Mouse (Mus musculus) forebrain, embryonic 12.5 days (tissue): ENCODE measurements around the gene Fbn1. TPM values are rescaled to one million over a fixed set of nuclear protein-coding genes. Genes with fewer than 3 reads are reported as not detected.

ENCODE experiments used
- ATAC-seq: fragments of 200-750 bp; cut with Nextera tagmentation; 2 replicates; pipeline ENCODE4 v1.8.0; 2017; ENCODE audit warnings: moderate TSS enrichment; ENCODE audit not compliant: low FRiP score
- H3K27ac ChIP-seq: fragments of 300-500 bp; sonication (generic); 2 replicates; pipeline ENCODE4 v1.5.1; 2016; ENCODE audit warnings: mild to moderate bottlenecking
- H3K27me3 ChIP-seq: fragments of 300-500 bp; sonication (generic); 2 replicates; pipeline ENCODE4 v1.6.1; 2016; ENCODE audit warnings: mild to moderate bottlenecking
- H3K36me3 ChIP-seq: fragments of 300-500 bp; sonication (generic); replicated peaks from 2 replicates; pipeline ENCODE4 v1.6.1; 2016; ENCODE audit warnings: mild to moderate bottlenecking
- H3K4me1 ChIP-seq: fragments of 300-500 bp; sonication (generic); 2 replicates; pipeline ENCODE4 v1.6.1; 2016
- H3K4me2 ChIP-seq: fragments of 300-500 bp; sonication (generic); 2 replicates; pipeline ENCODE4 v1.6.1; 2016; ENCODE audit warnings: mild to moderate bottlenecking, moderate library complexity
- H3K4me3 ChIP-seq: fragments of 300-500 bp; sonication (generic); replicated peaks from 2 replicates; pipeline ENCODE4 v1.5.1; 2016; ENCODE audit warnings: mild to moderate bottlenecking
- H3K9ac ChIP-seq: fragments of 300-500 bp; sonication (generic); 2 replicates; pipeline ENCODE4 v1.6.1; 2016; ENCODE audit warnings: mild to moderate bottlenecking
- H3K9me3 ChIP-seq: fragments of 300-500 bp; sonication (generic); 2 replicates; pipeline ENCODE4 v1.6.1; 2016
- WGBS: fragments of 180-500 bp; shearing (Covaris S2); methylation state at CpG from one replicate; pipeline ENCODE4 v1.1.7; 2016; 5-methylcytosine and 5-hydroxymethylcytosine counted together
- polyA plus RNA-seq: library from polyadenylated mRNA; unstranded; fragments of >200 nt; fragmentation: Nextera tagmentation; extraction: Ambion mirVana; gene quantifications from 2 replicates; pipeline ENCODE4 v1.2.1, GENCODE M21; 2016

The Fbn1 gene
- polyA plus RNA-seq, 1 experiment from 2014 or later: 8.6 TPM

- no peak for ATAC-seq
- Histone ChIP-seq H3K4me1 (peaks cover 2% of the 10 kb centered on the region; the same call in 1 of the 2 replicates), H3K27me3 (no peaks in the 10 kb centered on the region), H3K9me3 (no peaks in the 10 kb centered on the region), H3K27ac (no peak overlapping the region), H3K4me3 (no peak overlapping the region), H3K36me3 (no peaks in the 10 kb centered on the region), H3K9ac (no peak overlapping the region), H3K4me2 (no peak overlapping the region)
- WGBS: 82% methylated on average over 9 of the region's 9 CpGs
Observed at GRCm38 (mm10) chr2:125447274-125447898, 60.4 kb downstream of the Fbn1 start.

GRCm38 (mm10) chr2:125438381-125438780 lies 69.4 kb downstream of the Fbn1 start:
- no peak overlapping the region for H3K27ac ChIP-seq
- H3K9ac ChIP-seq: no peak overlapping the region
- no peaks in the 10 kb centered on the region for H3K9me3 ChIP-seq
- no peaks in the 10 kb centered on the region for H3K27me3 ChIP-seq
- no peak for ATAC-seq
- H3K4me2 ChIP-seq: no peak overlapping the region
- no peaks in the 10 kb centered on the region for H3K36me3 ChIP-seq
- H3K4me1 ChIP-seq: no peaks in the 10 kb centered on the region
- 75% methylated on average over 8 of the region's 8 CpGs for WGBS
- H3K4me3 ChIP-seq: no peak overlapping the region

- H3K4me3 ChIP-seq: no peak overlapping the region
- no peaks in the 10 kb centered on the region for H3K36me3 ChIP-seq
- no peak overlapping the region for H3K9ac ChIP-seq
- 76% methylated on average over 7 of the region's 7 CpGs for whole genome bisulfite sequencing
- ATAC-seq: no peak
- no peak overlapping the region for H3K4me2 ChIP-seq
- no peaks in the 10 kb centered on the region for H3K9me3 ChIP-seq
- no peaks in the 10 kb centered on the region for H3K27me3 ChIP-seq
- no peak overlapping the region for H3K27ac ChIP-seq
- no peaks in the 10 kb centered on the region for H3K4me1 ChIP-seq
Observed at GRCm38 (mm10) chr2:125436240-125436639, 71.6 kb downstream of the Fbn1 start.

- Histone ChIP-seq H3K27ac (no peak overlapping the region), H3K9me3 (no peaks in the 10 kb centered on the region), H3K4me2 (no peak overlapping the region), H3K4me1 (no peaks in the 10 kb centered on the region), H3K36me3 (no peaks in the 10 kb centered on the region), H3K9ac (no peak overlapping the region), H3K27me3 (no peaks in the 10 kb centered on the region), H3K4me3 (no peak overlapping the region)
- 94% methylated on average over 6 of the region's 6 CpGs for WGBS
- ATAC-seq: no peak
Observed at GRCm38 (mm10) chr2:125433524-125433923, 74.3 kb downstream of the Fbn1 start.

GRCm38 (mm10) chr2:125431491-125431890 lies 76.3 kb downstream of the Fbn1 start:
- Histone ChIP-seq H3K9ac (no peak overlapping the region), H3K27me3 (no peaks in the 10 kb centered on the region), H3K9me3 (no peaks in the 10 kb centered on the region), H3K36me3 (no peaks in the 10 kb centered on the region), H3K27ac (no peak overlapping the region), H3K4me1 (no peaks in the 10 kb centered on the region), H3K4me2 (no peak overlapping the region), H3K4me3 (no peak overlapping the region)
- WGBS: 74% methylated on average over 6 of the region's 6 CpGs
- no peak for ATAC-seq

- WGBS: 81% methylated on average over 10 of the region's 10 CpGs
- H3K4me2 ChIP-seq: no peak overlapping the region
Observed at GRCm38 (mm10) chr2:125428811-125429438, 78.9 kb downstream of the Fbn1 start.

GRCm38 (mm10) chr2:125420604-125421003 lies 87.2 kb downstream of the Fbn1 start:
- whole genome bisulfite sequencing: 84% methylated on average over 9 of the region's 9 CpGs
- no peak for ATAC-seq

More at GRCm38 (mm10) chr2:125428811-125429438, 78.9 kb downstream of the Fbn1 start:
- Histone ChIP-seq H3K9ac (no peak overlapping the region), H3K36me3 (no peaks in the 10 kb centered on the region), H3K4me1 (no peaks in the 10 kb centered on the region), H3K4me3 (no peak overlapping the region), H3K27ac (no peak overlapping the region), H3K27me3 (no peaks in the 10 kb centered on the region), H3K9me3 (no peaks in the 10 kb centered on the region)
- ATAC-seq: no peak

GRCm38 (mm10) chr2:125419681-125420080 lies 88.1 kb downstream of the Fbn1 start:
- no peak overlapping the region for H3K4me2 ChIP-seq
- H3K9me3 ChIP-seq: no peaks in the 10 kb centered on the region
- no peak for ATAC-seq
- WGBS: 82% methylated on average over 4 of the region's 4 CpGs
- H3K27me3 ChIP-seq: no peaks in the 10 kb centered on the region
- H3K9ac ChIP-seq: no peak overlapping the region
- H3K4me1 ChIP-seq: no peaks in the 10 kb centered on the region
- H3K27ac ChIP-seq: no peak overlapping the region
- H3K4me3 ChIP-seq: no peak overlapping the region
- no peaks in the 10 kb centered on the region for H3K36me3 ChIP-seq

More at GRCm38 (mm10) chr2:125420604-125421003, 87.2 kb downstream of the Fbn1 start:
- Histone ChIP-seq H3K36me3 (no peaks in the 10 kb centered on the region), H3K4me1 (no peaks in the 10 kb centered on the region), H3K27me3 (no peaks in the 10 kb centered on the region), H3K9ac (no peak overlapping the region), H3K27ac (no peak overlapping the region), H3K4me3 (no peak overlapping the region), H3K9me3 (no peaks in the 10 kb centered on the region), H3K4me2 (no peak overlapping the region)

- Histone ChIP-seq H3K27me3 (no peaks in the 10 kb centered on the region), H3K4me3 (no peak overlapping the region), H3K9ac (no peak overlapping the region), H3K36me3 (no peaks in the 10 kb centered on the region), H3K4me1 (no peaks in the 10 kb centered on the region), H3K27ac (no peak overlapping the region), H3K9me3 (no peaks in the 10 kb centered on the region), H3K4me2 (no peak overlapping the region)
- no peak for ATAC-seq
- 86% methylated on average over 4 of the region's 4 CpGs for WGBS
Observed at GRCm38 (mm10) chr2:125418546-125418945, 89.2 kb downstream of the Fbn1 start.

- H3K27me3 ChIP-seq: no peaks in the 10 kb centered on the region
- H3K36me3 ChIP-seq: no peaks in the 10 kb centered on the region
- ATAC-seq: no peak
- 79% methylated on average over 10 of the region's 10 CpGs for WGBS
- H3K4me1 ChIP-seq: no peaks in the 10 kb centered on the region
- H3K27ac ChIP-seq: no peak overlapping the region
- H3K9me3 ChIP-seq: no peaks in the 10 kb centered on the region
- H3K9ac ChIP-seq: no peak overlapping the region
- no peak overlapping the region for H3K4me3 ChIP-seq
- H3K4me2 ChIP-seq: no peak overlapping the region
Observed at GRCm38 (mm10) chr2:125416541-125417245, 91.1 kb downstream of the Fbn1 start.

- Histone ChIP-seq H3K4me1 (no peaks in the 10 kb centered on the region), H3K4me3 (no peak overlapping the region), H3K9me3 (no peaks in the 10 kb centered on the region), H3K36me3 (no peaks in the 10 kb centered on the region), H3K27ac (no peak overlapping the region), H3K4me2 (no peak overlapping the region), H3K9ac (no peak overlapping the region), H3K27me3 (no peaks in the 10 kb centered on the region)
- 91% methylated on average over 15 of the region's 15 CpGs for WGBS
- no peak for ATAC-seq
Observed at GRCm38 (mm10) chr2:125412351-125412750, 95.4 kb downstream of the Fbn1 start.

- no peaks in the 10 kb centered on the region for H3K36me3 ChIP-seq
- H3K27me3 ChIP-seq: no peaks in the 10 kb centered on the region
- ATAC-seq: no peak
- H3K4me1 ChIP-seq: no peaks in the 10 kb centered on the region
- H3K4me2 ChIP-seq: no peak overlapping the region
- H3K9me3 ChIP-seq: no peaks in the 10 kb centered on the region
- no peak overlapping the region for H3K9ac ChIP-seq
- no peak overlapping the region for H3K27ac ChIP-seq
- WGBS: 86% methylated on average over 3 of the region's 3 CpGs
- no peak overlapping the region for H3K4me3 ChIP-seq
Observed at GRCm38 (mm10) chr2:125411777-125412176, 96.0 kb downstream of the Fbn1 start.
